Mouse (Mus musculus) stomach, embryonic 15.5 days (tissue): ENCODE data around the gene Dnajc14. TPM values are rescaled to one million over a fixed set of nuclear protein-coding genes. Genes with fewer than 3 reads are reported as not detected.

Experiments used
- ATAC-seq: fragments of 200-750 bp; cut with Nextera tagmentation; 2 replicates; pipeline ENCODE4 v1.8.0; 2017; ENCODE audit warnings: low read depth, moderate number of reproducible peaks, moderate TSS enrichment; ENCODE audit not compliant: insufficient read depth, low FRiP score
- H3K27ac ChIP-seq: fragments of 300-500 bp; sonication (generic); 2 replicates; pipeline ENCODE4 v1.5.1; 2015; ENCODE audit warnings: mild to moderate bottlenecking, inconsistent platforms
- H3K27me3 ChIP-seq: fragments of 300-500 bp; sonication (generic); replicated peaks from 2 replicates; pipeline ENCODE4 v1.6.1; 2015; ENCODE audit warnings: inconsistent platforms
- H3K36me3 ChIP-seq: fragments of 300-500 bp; sonication (generic); 2 replicates; pipeline ENCODE4 v1.6.1; 2015; ENCODE audit warnings: inconsistent platforms
- H3K4me1 ChIP-seq: fragments of 300-500 bp; sonication (generic); 2 replicates; pipeline ENCODE4 v1.6.1; 2015; ENCODE audit warnings: inconsistent platforms
- H3K4me2 ChIP-seq: fragments of 300-500 bp; sonication (generic); 2 replicates; pipeline ENCODE4 v1.6.1; 2015; ENCODE audit warnings: mild to moderate bottlenecking, inconsistent platforms
- H3K4me3 ChIP-seq: fragments of 300-500 bp; sonication (generic); replicated peaks from 2 replicates; pipeline ENCODE4 v1.5.1; 2015; ENCODE audit warnings: inconsistent platforms
- H3K9ac ChIP-seq: fragments of 300-500 bp; sonication (generic); 2 replicates; pipeline ENCODE4 v1.6.1; 2015; ENCODE audit warnings: inconsistent platforms
- H3K9me3 ChIP-seq: fragments of 300-500 bp; sonication (generic); 2 replicates; pipeline ENCODE4 v1.6.1; 2016; ENCODE audit warnings: inconsistent platforms
- WGBS: fragments of 180-500 bp; shearing (Covaris S2); methylation state at CpG from one replicate; pipeline ENCODE4 v1.1.7; 2015; 5-methylcytosine and 5-hydroxymethylcytosine counted together
- polyA plus RNA-seq: library from polyadenylated mRNA; unstranded; fragments of >200 nt; fragmentation: Nextera tagmentation; extraction: Ambion mirVana; gene quantifications from 2 replicates; pipeline ENCODE4 v1.2.1, GENCODE M21; 2015

Dnajc14 gene
- polyA plus RNA-seq, 1 experiment from 2014 or later: 49.8 TPM

- H3K36me3 ChIP-seq: peaks cover 3% of the 10 kb centered on the region; the same call in 1 of the 2 replicates
- no peak for ATAC-seq
- no peak overlapping the region for H3K4me2 ChIP-seq
- no peaks in the 10 kb centered on the region for H3K27me3 ChIP-seq
- H3K9me3 ChIP-seq: no peaks in the 10 kb centered on the region
- H3K9ac ChIP-seq: no peak overlapping the region
- peaks cover 27% of the 10 kb centered on the region for H3K4me1 ChIP-seq
- H3K4me3 ChIP-seq: no peak overlapping the region
- no peak overlapping the region for H3K27ac ChIP-seq
- 90% methylated on average over 16 of the region's 16 CpGs for WGBS
These were observed 1.8 kb upstream of the Dnajc14 start for GRCm38 (mm10) chr10:128801981-128802495.

GRCm38 (mm10) chr10:128802956-128803355 lies 906 bp upstream of the Dnajc14 start:
- Histone ChIP-seq H3K4me3 (peak overlapping the region; percentile 69), H3K9ac (no peak overlapping the region), H3K36me3 (peaks cover 3% of the 10 kb centered on the region; the same call in 1 of the 2 replicates), H3K9me3 (no peaks in the 10 kb centered on the region), H3K27me3 (no peaks in the 10 kb centered on the region), H3K27ac (peak overlapping the region; percentile 98), H3K4me1 (peaks cover 36% of the 10 kb centered on the region), H3K4me2 (peak overlapping the region; percentile 77)
- 50% methylated on average over 4 of the region's 4 CpGs for WGBS
- no peak for ATAC-seq

GRCm38 (mm10) chr10:128803361-128803760 lies 501 bp upstream of the Dnajc14 start:
- ATAC-seq: no peak
- peak overlapping the region; percentile 98 for H3K27ac ChIP-seq
- peak overlapping the region; percentile 73; the same call in 1 of the 2 replicates for H3K9ac ChIP-seq
- peaks cover 3% of the 10 kb centered on the region; the same call in 1 of the 2 replicates for H3K36me3 ChIP-seq
- no peaks in the 10 kb centered on the region for H3K9me3 ChIP-seq
- 10% methylated on average over 6 of the region's 6 CpGs for WGBS
- peaks cover 39% of the 10 kb centered on the region for H3K4me1 ChIP-seq
- peak overlapping the region; percentile 77 for H3K4me2 ChIP-seq
- H3K4me3 ChIP-seq: peak overlapping the region; percentile 69
- no peaks in the 10 kb centered on the region for H3K27me3 ChIP-seq

GRCm38 (mm10) chr10:128804271-128805091 lies 619 bp downstream of the Dnajc14 start, which contains the start of gene Tmem198b:
TSS of gene Tmem198b (minus strand) at chr10:128804370.
- Histone ChIP-seq H3K4me1 (peaks cover 46% of the 10 kb centered on the region), H3K27me3 (no peaks in the 10 kb centered on the region), H3K4me2 (peak within 1 kb of the TSS; percentile 77), H3K36me3 (peaks cover 6% of the 10 kb centered on the region; the same call in 1 of the 2 replicates), H3K9me3 (no peaks in the 10 kb centered on the region), H3K4me3 (peak within 1 kb of the TSS; percentile 69), H3K27ac (peak within 1 kb of the TSS; percentile 98), H3K9ac (peak within 1 kb of the TSS; percentile 73)
- ATAC-seq: peak; percentile 47
- under 1% methylated on average over 28 of the region's 28 CpGs for WGBS

- peak overlapping the region; percentile 69 for H3K4me3 ChIP-seq
- peak overlapping the region; percentile 73 for H3K9ac ChIP-seq
- peaks cover 46% of the 10 kb centered on the region for H3K4me1 ChIP-seq
- peak; percentile 95 for ATAC-seq
- no peaks in the 10 kb centered on the region for H3K9me3 ChIP-seq
- peak overlapping the region; percentile 98 for H3K27ac ChIP-seq
- under 1% methylated on average over 70 of the region's 70 CpGs for WGBS
- H3K4me2 ChIP-seq: peak overlapping the region; percentile 77
- H3K27me3 ChIP-seq: no peaks in the 10 kb centered on the region
- H3K36me3 ChIP-seq: peaks cover 7% of the 10 kb centered on the region; the same call in 1 of the 2 replicates
These were observed 1.5 kb downstream of the Dnajc14 start for GRCm38 (mm10) chr10:128805092-128806000.

GRCm38 (mm10) chr10:128806086-128806485 lies 2.2 kb downstream of the Dnajc14 start:
- no peak for ATAC-seq
- Histone ChIP-seq H3K9ac (peak overlapping the region; percentile 17; the same call in 1 of the 2 replicates), H3K27me3 (no peaks in the 10 kb centered on the region), H3K27ac (peak overlapping the region; percentile 98; the same call in 1 of the 2 replicates), H3K4me3 (peak overlapping the region; percentile 69), H3K4me2 (peak overlapping the region; percentile 77), H3K4me1 (peaks cover 46% of the 10 kb centered on the region), H3K36me3 (peaks cover 4% of the 10 kb centered on the region; the same call in 1 of the 2 replicates), H3K9me3 (no peaks in the 10 kb centered on the region)
- 44% methylated on average over 6 of the region's 6 CpGs for WGBS

GRCm38 (mm10) chr10:128807018-128807417 lies 3.2 kb downstream of the Dnajc14 start:
- Histone ChIP-seq H3K9ac (0 out of 2 replicates have a peak overlapping the region, but pooled peaks have one; percentile 12), H3K27me3 (no peaks in the 10 kb centered on the region), H3K4me1 (peaks cover 44% of the 10 kb centered on the region), H3K36me3 (peaks cover 4% of the 10 kb centered on the region; the same call in 1 of the 2 replicates), H3K9me3 (no peaks in the 10 kb centered on the region), H3K27ac (no peak overlapping the region), H3K4me2 (peak overlapping the region; percentile 77), H3K4me3 (peak overlapping the region; percentile 69)
- 91% methylated on average over 8 of the region's 8 CpGs for WGBS
- ATAC-seq: no peak

GRCm38 (mm10) chr10:128817033-128817432 lies 13.2 kb downstream of the Dnajc14 start, which contains the start of gene Sarnp:
TSS of gene Sarnp (plus strand) at chr10:128817333.
- no peaks in the 10 kb centered on the region for H3K9me3 ChIP-seq
- no peak within 1 kb of the TSS for H3K4me2 ChIP-seq
- H3K4me3 ChIP-seq: no peak within 1 kb of the TSS
- no peaks in the 10 kb centered on the region for H3K27me3 ChIP-seq
- H3K4me1 ChIP-seq: peaks cover 4% of the 10 kb centered on the region; the same call in 1 of the 2 replicates
- peaks cover 32% of the 10 kb centered on the region for H3K36me3 ChIP-seq
- no peak for ATAC-seq
- H3K27ac ChIP-seq: no peak within 1 kb of the TSS
- WGBS: 87% methylated on average over 13 of the region's 13 CpGs
- no peak within 1 kb of the TSS for H3K9ac ChIP-seq

GRCm38 (mm10) chr10:128820217-128820616 lies 16.4 kb downstream of the Dnajc14 start:
- Histone ChIP-seq H3K4me3 (no peak overlapping the region), H3K9ac (no peak overlapping the region), H3K9me3 (no peaks in the 10 kb centered on the region), H3K4me2 (no peak overlapping the region), H3K36me3 (peaks cover 19% of the 10 kb centered on the region), H3K27me3 (no peaks in the 10 kb centered on the region), H3K27ac (no peak overlapping the region), H3K4me1 (peaks cover 4% of the 10 kb centered on the region; the same call in 1 of the 2 replicates)
- ATAC-seq: no peak
- 87% methylated on average over 4 of the region's 4 CpGs for whole genome bisulfite sequencing

GRCm38 (mm10) chr10:128821358-128822056 lies 17.6 kb downstream of the Dnajc14 start, which contains the start of gene Ormdl2:
TSS of gene Ormdl2 (minus strand) at chr10:128821645.
- Histone ChIP-seq H3K4me3 (peak within 1 kb of the TSS; percentile 91), H3K27me3 (no peaks in the 10 kb centered on the region), H3K36me3 (peaks cover 17% of the 10 kb centered on the region), H3K9me3 (no peaks in the 10 kb centered on the region), H3K4me1 (peaks cover 4% of the 10 kb centered on the region; the same call in 1 of the 2 replicates), H3K4me2 (peak within 1 kb of the TSS; percentile 61), H3K9ac (peak within 1 kb of the TSS; percentile 80), H3K27ac (peak within 1 kb of the TSS; percentile 60; the same call in 1 of the 2 replicates)
- peak; percentile 99 for ATAC-seq
- under 1% methylated on average over 46 of the region's 46 CpGs for WGBS
